Mouse (Mus musculus): Measurements from ENCODE around the gene Lat. TPM values are rescaled to one million over a fixed set of nuclear protein-coding genes. Genes with fewer than 3 reads are reported as not detected.

Lat gene
- polyA plus RNA-seq, 1 experiment from 2014 or later, result 0.93 TPM

DNA sequence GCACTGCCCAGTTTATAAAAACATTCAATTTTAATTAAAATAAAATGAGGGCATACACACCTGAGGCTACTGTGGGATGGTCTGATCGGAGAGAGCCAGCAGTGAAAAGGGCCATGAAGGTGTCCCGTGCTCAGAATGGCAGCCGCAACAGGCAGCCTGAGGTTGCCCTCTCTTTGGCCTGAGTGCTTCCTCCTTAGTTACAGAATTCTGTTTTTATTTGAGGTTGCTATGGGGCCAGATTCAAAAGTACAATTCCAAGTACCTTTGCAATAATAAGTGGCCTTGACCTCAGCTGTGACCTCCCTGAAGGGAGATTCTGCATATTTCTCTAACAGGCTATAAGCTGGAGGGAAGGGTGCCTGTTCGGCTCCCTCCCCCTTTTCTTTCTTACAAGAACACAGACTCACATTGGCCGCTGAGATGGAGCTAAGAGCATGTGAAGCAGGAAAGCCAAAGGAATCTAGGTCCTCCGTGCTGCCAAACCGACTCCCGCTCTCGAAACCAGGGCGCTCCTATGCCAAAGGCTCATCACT, 17.9 kb downstream of the Lat start:
- no peak for TF ChIP-seq CTCF (IDR thresholded peaks at IDR 0.05; ENCODE audit: low read depth)
- no peak overlapping the region for H3K4me2 ChIP-seq (ENCODE audit: low read length)
- no peaks in the 10 kb centered on the region for H3K27me3 ChIP-seq (ENCODE audit: insufficient read depth, low read length)
- WGBS, result 57% methylated on average over 10 of the region's 10 CpGs
- no peaks in the 10 kb centered on the region for H3K9me3 ChIP-seq (replicated peaks; ENCODE audit: low read length)
- DNase-seq (ENCODE audit: low spot score), result no peak
- H3K9ac ChIP-seq (ENCODE audit: low read depth, low read length), result no peak overlapping the region
- H3K27ac ChIP-seq, result no peak overlapping the region
- no peaks in the 10 kb centered on the region for H3K36me3 ChIP-seq (ENCODE audit: insufficient read depth, low read length)
- no peaks in the 10 kb centered on the region for H3K4me1 ChIP-seq (replicated peaks; ENCODE audit: insufficient read depth, low read length)
- no peak overlapping the region for H3K4me3 ChIP-seq (replicated peaks; ENCODE audit: low read depth, low read length)
- ATAC-seq (replicated peaks; ENCODE audit: low FRiP score, low read depth), result no peak

DNA sequence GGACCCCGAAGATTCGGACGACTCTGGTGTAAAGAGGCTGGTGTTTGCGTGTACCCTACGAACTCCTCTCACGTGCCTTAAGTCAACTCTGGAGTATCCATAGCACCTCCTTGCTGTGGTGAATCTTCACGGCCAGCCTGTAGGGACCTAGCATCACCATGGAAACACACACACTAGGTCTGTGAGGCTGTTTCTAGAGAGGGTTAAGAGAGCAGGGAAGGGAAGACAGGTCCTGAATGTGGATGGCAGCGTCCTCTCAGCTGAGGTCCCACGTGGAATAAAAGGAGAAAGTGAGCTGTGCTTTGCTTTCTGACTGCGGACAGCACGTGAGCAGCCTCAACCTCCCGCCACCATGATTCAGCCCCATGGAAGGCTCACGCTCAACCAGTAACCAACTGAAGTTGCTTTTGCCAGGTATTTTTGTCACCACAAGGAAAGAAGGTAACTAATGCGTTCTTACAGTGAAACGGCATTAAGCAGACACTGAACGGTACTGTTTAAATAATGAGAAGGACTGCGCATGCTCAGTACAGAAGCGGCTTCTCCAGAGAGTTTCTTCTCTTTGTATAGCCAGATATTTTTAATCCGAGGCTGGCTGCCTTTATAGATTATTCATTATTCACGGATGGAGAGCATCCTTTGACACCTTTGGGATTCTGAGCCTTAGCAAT, 18.5 kb downstream of the Lat start:
- 68% methylated on average over 20 of the region's 20 CpGs for WGBS
- Histone ChIP-seq H3K4me1 (replicated peaks; ENCODE audit: insufficient read depth, low read length) (no peaks in the 10 kb centered on the region), H3K9me3 (replicated peaks; ENCODE audit: low read length) (no peaks in the 10 kb centered on the region), H3K4me2 (ENCODE audit: low read length) (no peak overlapping the region), H3K9ac (ENCODE audit: low read depth, low read length) (no peak overlapping the region), H3K27ac (no peak overlapping the region), H3K27me3 (ENCODE audit: insufficient read depth, low read length) (no peaks in the 10 kb centered on the region), H3K36me3 (ENCODE audit: insufficient read depth, low read length) (no peaks in the 10 kb centered on the region), H3K4me3 (replicated peaks; ENCODE audit: low read depth, low read length) (no peak overlapping the region)
- ATAC-seq (replicated peaks; ENCODE audit: low FRiP score, low read depth), result no peak
- no peak for DNase-seq (ENCODE audit: low spot score)
- no peak for TF ChIP-seq CTCF (IDR thresholded peaks at IDR 0.05; ENCODE audit: low read depth)

DNA sequence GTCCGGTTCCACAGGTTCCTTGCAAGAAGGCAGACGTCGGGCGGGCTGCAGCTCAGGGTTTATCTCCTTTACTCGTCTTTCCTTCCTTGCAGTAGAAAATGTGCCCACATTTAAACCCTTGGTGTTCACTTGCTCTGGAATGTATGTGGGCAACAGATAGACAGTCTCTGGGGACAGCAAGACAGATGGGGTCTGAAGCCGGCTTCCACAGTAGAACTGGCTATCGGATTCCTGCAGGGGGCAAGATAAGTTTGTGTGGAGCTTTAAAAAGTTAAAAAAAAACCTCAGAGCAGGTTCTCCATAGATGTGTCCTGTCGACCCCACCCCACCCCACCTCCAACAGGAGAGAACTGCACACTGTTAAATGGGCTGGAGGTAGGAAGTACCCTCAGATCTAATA, 21.1 kb downstream of the Lat start:
- 68% methylated on average over 8 of the region's 8 CpGs for WGBS
- no peak overlapping the region for H3K4me2 ChIP-seq (ENCODE audit: low read length)
- TF ChIP-seq CTCF (IDR thresholded peaks at IDR 0.05; ENCODE audit: low read depth), result no peak

DNA sequence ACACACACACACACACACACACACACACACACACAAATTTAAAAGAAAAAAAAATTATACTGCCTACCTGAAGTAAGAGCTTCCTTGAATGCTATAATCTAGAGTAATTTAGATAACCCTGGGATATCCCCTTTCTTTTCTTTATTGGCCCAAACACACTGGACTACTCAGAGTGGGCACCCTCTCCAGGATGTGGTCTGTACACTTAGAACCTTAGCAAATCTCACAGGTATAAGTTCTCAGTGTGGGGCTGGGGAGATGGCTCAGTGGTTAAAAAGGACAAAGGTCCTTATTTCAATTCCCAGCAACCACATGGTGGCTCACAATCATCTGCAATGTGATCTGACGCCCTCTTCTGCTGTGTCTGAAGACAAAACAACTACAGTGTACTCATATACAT, 22.3 kb downstream of the Lat start:
- no peaks in the 10 kb centered on the region for H3K4me1 ChIP-seq (replicated peaks; ENCODE audit: insufficient read depth, low read length)
- H3K27me3 ChIP-seq (ENCODE audit: insufficient read depth, low read length), result no peaks in the 10 kb centered on the region
- H3K27ac ChIP-seq, result no peak overlapping the region
- WGBS, result 56% methylated on average over 1 of the region's 1 CpGs
- no peak overlapping the region for H3K4me2 ChIP-seq (ENCODE audit: low read length)
- H3K9ac ChIP-seq (ENCODE audit: low read depth, low read length), result no peak overlapping the region
- TF ChIP-seq CTCF (IDR thresholded peaks at IDR 0.05; ENCODE audit: low read depth), result no peak
- ATAC-seq (replicated peaks; ENCODE audit: low FRiP score, low read depth), result no peak
- H3K4me3 ChIP-seq (replicated peaks; ENCODE audit: low read depth, low read length), result no peak overlapping the region
- no peaks in the 10 kb centered on the region for H3K9me3 ChIP-seq (replicated peaks; ENCODE audit: low read length)
- no peak for DNase-seq (ENCODE audit: low spot score)
- H3K36me3 ChIP-seq (ENCODE audit: insufficient read depth, low read length), result no peaks in the 10 kb centered on the region

More for the DNA sequence above, 21.1 kb downstream of the Lat start:
- no peak overlapping the region for H3K4me3 ChIP-seq (replicated peaks; ENCODE audit: low read depth, low read length)
- no peak overlapping the region for H3K27ac ChIP-seq
- DNase-seq (ENCODE audit: low spot score) (no peak), ATAC-seq (replicated peaks; ENCODE audit: low FRiP score, low read depth) (no peak)
- no peak overlapping the region for H3K9ac ChIP-seq (ENCODE audit: low read depth, low read length)
- H3K36me3 ChIP-seq (ENCODE audit: insufficient read depth, low read length), result no peaks in the 10 kb centered on the region
- no peaks in the 10 kb centered on the region for H3K27me3 ChIP-seq (ENCODE audit: insufficient read depth, low read length)
- H3K4me1 ChIP-seq (replicated peaks; ENCODE audit: insufficient read depth, low read length), result no peaks in the 10 kb centered on the region
- no peaks in the 10 kb centered on the region for H3K9me3 ChIP-seq (replicated peaks; ENCODE audit: low read length)

DNA sequence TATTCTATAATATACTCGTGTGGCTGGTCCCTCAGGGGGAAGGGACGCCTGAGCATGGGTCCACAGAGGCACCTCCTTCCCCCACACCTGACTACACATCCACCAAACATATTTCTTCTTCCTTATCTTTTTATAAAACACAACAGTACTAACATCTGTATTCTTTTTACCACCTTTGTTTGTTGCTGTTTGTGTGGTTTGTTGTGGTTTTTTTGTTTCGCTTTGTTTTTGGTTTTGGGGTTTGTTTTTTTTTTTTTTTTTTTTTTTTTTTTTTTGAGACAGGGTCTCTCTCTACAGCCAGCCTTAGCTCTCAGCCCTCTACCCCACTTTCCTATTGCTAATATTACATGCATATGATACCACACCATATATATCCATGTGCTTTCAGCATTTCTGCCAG, 23.4 kb downstream of the Lat start:
- H3K4me2 ChIP-seq (ENCODE audit: low read length), result no peak overlapping the region
- no peak overlapping the region for H3K4me3 ChIP-seq (replicated peaks; ENCODE audit: low read depth, low read length)
- H3K27ac ChIP-seq, result no peak overlapping the region
- no peaks in the 10 kb centered on the region for H3K9me3 ChIP-seq (replicated peaks; ENCODE audit: low read length)
- DNase-seq (ENCODE audit: low spot score), result no peak
- WGBS, result 50% methylated on average over 3 of the region's 3 CpGs
- H3K9ac ChIP-seq (ENCODE audit: low read depth, low read length), result no peak overlapping the region
- H3K4me1 ChIP-seq (replicated peaks; ENCODE audit: insufficient read depth, low read length), result no peaks in the 10 kb centered on the region
- ATAC-seq (replicated peaks; ENCODE audit: low FRiP score, low read depth), result no peak
- H3K27me3 ChIP-seq (ENCODE audit: insufficient read depth, low read length), result no peaks in the 10 kb centered on the region
- H3K36me3 ChIP-seq (ENCODE audit: insufficient read depth, low read length), result no peaks in the 10 kb centered on the region
- no peak for TF ChIP-seq CTCF (IDR thresholded peaks at IDR 0.05; ENCODE audit: low read depth)

DNA sequence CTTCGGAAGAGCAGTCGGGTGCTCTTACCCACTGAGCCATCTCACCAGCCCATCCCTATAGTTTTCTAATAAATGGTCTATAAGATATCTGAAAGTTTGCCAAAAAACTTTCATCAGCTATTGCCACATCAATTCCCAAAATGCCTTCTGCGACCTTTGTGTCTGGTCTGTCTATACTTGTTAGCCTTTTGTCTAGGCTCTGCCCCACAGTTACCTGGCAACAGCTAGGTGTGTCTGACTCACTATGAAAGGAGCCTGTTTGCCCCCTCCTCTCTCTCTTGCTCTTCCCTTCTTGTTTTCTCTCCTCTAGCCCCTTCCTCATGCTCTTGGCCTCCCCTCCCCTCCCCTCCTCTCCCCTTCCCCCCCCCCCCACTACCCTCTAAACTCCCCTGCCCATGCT, 23.8 kb downstream of the Lat start:
- no peak for ATAC-seq (replicated peaks; ENCODE audit: low FRiP score, low read depth)
- WGBS, result 72% methylated on average over 3 of the region's 3 CpGs
- no peak for DNase-seq (ENCODE audit: low spot score)

DNA sequence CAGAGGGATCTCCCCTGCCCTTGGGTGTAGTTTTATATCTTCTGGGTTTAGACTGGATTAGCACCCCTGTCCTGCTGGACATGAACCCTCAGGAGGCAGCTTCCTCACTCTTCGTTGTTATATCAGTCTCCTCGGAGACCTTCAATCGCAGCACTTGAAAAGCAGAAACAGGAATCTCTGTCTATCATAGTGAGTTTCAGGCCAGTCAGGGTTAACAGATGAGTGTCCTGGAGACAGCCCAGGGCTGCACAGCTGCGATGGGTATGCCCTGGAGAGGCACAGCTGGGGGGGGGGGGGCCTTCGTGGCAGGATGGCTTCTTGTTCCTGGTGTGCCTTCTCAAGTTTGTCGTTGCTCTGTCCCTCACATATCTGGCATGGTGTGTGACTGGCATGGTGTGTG, 28.5 kb downstream of the Lat start:
- Histone ChIP-seq H3K9ac (ENCODE audit: low read depth, low read length) (no peak overlapping the region), H3K4me1 (replicated peaks; ENCODE audit: insufficient read depth, low read length) (no peaks in the 10 kb centered on the region), H3K36me3 (ENCODE audit: insufficient read depth, low read length) (no peaks in the 10 kb centered on the region), H3K4me2 (ENCODE audit: low read length) (no peak overlapping the region), H3K9me3 (replicated peaks; ENCODE audit: low read length) (no peaks in the 10 kb centered on the region), H3K27me3 (ENCODE audit: insufficient read depth, low read length) (no peaks in the 10 kb centered on the region), H3K27ac (no peak overlapping the region), H3K4me3 (replicated peaks; ENCODE audit: low read depth, low read length) (no peak overlapping the region)
- DNase-seq (ENCODE audit: low spot score) (no peak), ATAC-seq (replicated peaks; ENCODE audit: low FRiP score, low read depth) (no peak)
- WGBS, result 42% methylated on average over 6 of the region's 6 CpGs
- no peak for TF ChIP-seq CTCF (IDR thresholded peaks at IDR 0.05; ENCODE audit: low read depth)

More for the DNA sequence above, 23.8 kb downstream of the Lat start:
- Histone ChIP-seq H3K9ac (ENCODE audit: low read depth, low read length) (no peak overlapping the region), H3K9me3 (replicated peaks; ENCODE audit: low read length) (no peaks in the 10 kb centered on the region), H3K27me3 (ENCODE audit: insufficient read depth, low read length) (no peaks in the 10 kb centered on the region), H3K4me2 (ENCODE audit: low read length) (no peak overlapping the region), H3K4me1 (replicated peaks; ENCODE audit: insufficient read depth, low read length) (no peaks in the 10 kb centered on the region), H3K27ac (no peak overlapping the region), H3K36me3 (ENCODE audit: insufficient read depth, low read length) (no peaks in the 10 kb centered on the region), H3K4me3 (replicated peaks; ENCODE audit: low read depth, low read length) (no peak overlapping the region)
- TF ChIP-seq CTCF (IDR thresholded peaks at IDR 0.05; ENCODE audit: low read depth), result no peak

Data from kidney, postnatal 0 days (tissue).